Mouse (Mus musculus): ENCODE measurements at regions not wholly inside any gene's neighbourhood (a gene's known extent, or its start where the extent isn't known, plus 50 kb on each side); places are given as distances from the start of the nearest gene placed in this dataset.

- no peaks in the 10 kb centered on the region for H3K4me1 ChIP-seq (ENCODE audit: control insufficient read depth in 1 of 2, insufficient read depth in 2 of 2, low read length in 2 of 2)
- no peaks in the 10 kb centered on the region for H3K79me2 ChIP-seq (ENCODE audit: control insufficient read depth, insufficient read depth, low read length, poor library complexity)
- no peak overlapping the region for H3K4me3 ChIP-seq (ENCODE audit: control insufficient read depth in 1 of 2, insufficient read depth in 1 of 2, low read depth in 2 of 2, low read length in 2 of 2)
- H3K27me3 ChIP-seq (ENCODE audit: control insufficient read depth in 1 of 2, insufficient read depth in 2 of 2, low read length in 2 of 2), result no peaks in the 10 kb centered on the region
- H3K27ac ChIP-seq (ENCODE audit: control insufficient read depth, low read depth, low read length), result no peak overlapping the region
- H3K36me3 ChIP-seq (ENCODE audit: control insufficient read depth in 1 of 2, insufficient read depth in 2 of 2, low read length in 2 of 2), result no peaks in the 10 kb centered on the region
- H3K9me3 ChIP-seq (replicated peaks; ENCODE audit: insufficient read depth, low read length), result no peaks in the 10 kb centered on the region
- TF ChIP-seq RCOR1 (IDR thresholded peaks at IDR 0.05; ENCODE audit: low read depth, low read length) (no peak), CHD2 (IDR thresholded peaks at IDR 0.05; ENCODE audit: low read length) (no peak), EP300 (IDR thresholded peaks at IDR 0.05; ENCODE audit: low read depth in 1 of 2, low read length in 2 of 2) (no peak), MYC (IDR thresholded peaks at IDR 0.05; ENCODE audit: low read depth, low read length) (no peak), MXI1 (IDR thresholded peaks at IDR 0.05; ENCODE audit: low read depth, low read length) (no peak)
- H3K9ac ChIP-seq (ENCODE audit: control insufficient read depth, low read depth, low read length, poor library complexity, severe bottlenecking), result no peak overlapping the region
- DNase-seq (ENCODE audit: low read depth, low spot score), result no peak
These were observed 735.5 kb downstream of the Tmem132b start for GRCm38 (mm10) chr5:126266929-126267609.

DNA sequence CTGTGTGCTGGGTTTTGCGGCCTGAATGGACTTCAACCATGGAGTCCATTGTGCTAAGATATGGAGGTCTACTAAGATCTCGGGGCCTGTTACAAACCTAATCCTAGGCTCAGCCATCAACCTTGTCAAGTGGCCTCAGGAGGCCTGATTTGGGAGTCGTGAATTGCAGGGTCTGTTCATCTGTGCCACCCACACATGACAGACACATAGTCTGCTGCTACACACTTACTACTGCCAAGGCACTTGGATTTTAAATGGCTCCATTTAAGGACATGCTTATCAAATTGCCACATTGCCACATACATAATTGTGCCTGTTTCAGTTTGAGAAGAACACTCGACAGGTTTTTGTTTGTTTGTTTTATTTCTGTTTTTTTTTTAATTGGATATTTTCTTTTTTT lies 737.0 kb downstream of the Tmem132b start:
- no peak overlapping the region for H3K9ac ChIP-seq (ENCODE audit: control insufficient read depth, low read depth, low read length, poor library complexity, severe bottlenecking)
- no peaks in the 10 kb centered on the region for H3K9me3 ChIP-seq (replicated peaks; ENCODE audit: insufficient read depth, low read length)
- no peaks in the 10 kb centered on the region for H3K27me3 ChIP-seq (ENCODE audit: control insufficient read depth in 1 of 2, insufficient read depth in 2 of 2, low read length in 2 of 2)
- no peaks in the 10 kb centered on the region for H3K36me3 ChIP-seq (ENCODE audit: control insufficient read depth in 1 of 2, insufficient read depth in 2 of 2, low read length in 2 of 2)
- no peak for DNase-seq (ENCODE audit: low read depth, low spot score)
- H3K4me3 ChIP-seq (ENCODE audit: control insufficient read depth in 1 of 2, insufficient read depth in 1 of 2, low read depth in 2 of 2, low read length in 2 of 2), result no peak overlapping the region
- H3K79me2 ChIP-seq (ENCODE audit: control insufficient read depth, insufficient read depth, low read length, poor library complexity), result no peaks in the 10 kb centered on the region
- no peaks in the 10 kb centered on the region for H3K4me1 ChIP-seq (ENCODE audit: control insufficient read depth in 1 of 2, insufficient read depth in 2 of 2, low read length in 2 of 2)
- H3K27ac ChIP-seq (ENCODE audit: control insufficient read depth, low read depth, low read length), result no peak overlapping the region
- no peak for TF ChIP-seq MEF2A (IDR thresholded peaks at IDR 0.05; ENCODE audit: extremely low read depth, insufficient replicate concordance, low read depth, low read length, poor library complexity, severe bottlenecking)
- no peak for TF ChIP-seq EP300 (IDR thresholded peaks at IDR 0.05; ENCODE audit: low read depth in 1 of 2, low read length in 2 of 2)
- TF ChIP-seq UBTF (IDR thresholded peaks at IDR 0.05; ENCODE audit: borderline replicate concordance, insufficient read depth, low read depth, low read length), result no peak
- no peak for TF ChIP-seq POLR2AphosphoS5 (IDR thresholded peaks at IDR 0.05; ENCODE audit: borderline replicate concordance, low read depth, low read length)
- no peak for TF ChIP-seq MYC (IDR thresholded peaks at IDR 0.05; ENCODE audit: low read depth, low read length)
- TF ChIP-seq MAX (IDR thresholded peaks at IDR 0.05; ENCODE audit: low read length), result no peak
- TF ChIP-seq ZC3H11A (IDR thresholded peaks at IDR 0.05; ENCODE audit: low read depth, low read length), result no peak

DNA sequence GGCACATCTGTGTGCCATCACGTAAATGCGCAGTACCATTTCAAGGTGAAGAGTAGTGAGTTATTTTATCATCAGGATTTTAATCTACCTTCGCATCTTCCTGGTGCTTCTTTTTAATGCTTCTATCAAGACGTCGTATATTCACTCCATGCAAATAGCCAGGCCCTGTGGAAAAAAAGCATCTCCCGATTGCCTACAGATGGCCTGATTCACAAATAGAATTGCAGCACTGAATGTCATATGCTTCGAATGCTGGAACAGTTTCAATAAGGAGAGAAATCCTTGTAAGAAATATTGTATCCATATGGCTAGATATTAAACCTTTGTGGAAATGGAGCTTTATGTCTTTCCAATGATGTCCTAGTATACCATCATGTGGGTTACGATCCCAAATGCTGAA lies 742.7 kb downstream of the Tmem132b start:
- H3K9ac ChIP-seq (ENCODE audit: control insufficient read depth, low read depth, low read length, poor library complexity, severe bottlenecking), result no peak overlapping the region
- no peak overlapping the region for H3K27ac ChIP-seq (ENCODE audit: control insufficient read depth, low read depth, low read length)
- H3K4me1 ChIP-seq (ENCODE audit: control insufficient read depth in 1 of 2, insufficient read depth in 2 of 2, low read length in 2 of 2), result no peaks in the 10 kb centered on the region
- no peaks in the 10 kb centered on the region for H3K9me3 ChIP-seq (replicated peaks; ENCODE audit: insufficient read depth, low read length)
- no peaks in the 10 kb centered on the region for H3K27me3 ChIP-seq (ENCODE audit: control insufficient read depth in 1 of 2, insufficient read depth in 2 of 2, low read length in 2 of 2)
- no peaks in the 10 kb centered on the region for H3K36me3 ChIP-seq (ENCODE audit: control insufficient read depth in 1 of 2, insufficient read depth in 2 of 2, low read length in 2 of 2)
- H3K79me2 ChIP-seq (ENCODE audit: control insufficient read depth, insufficient read depth, low read length, poor library complexity), result no peaks in the 10 kb centered on the region
- no peak overlapping the region for H3K4me3 ChIP-seq (ENCODE audit: control insufficient read depth in 1 of 2, insufficient read depth in 1 of 2, low read depth in 2 of 2, low read length in 2 of 2)
- no peak for DNase-seq (ENCODE audit: low read depth, low spot score)
- no peak for TF ChIP-seq KAT2A (conservative IDR thresholded peaks at IDR 0.05; ENCODE audit: low read depth, low read length)
- no peak for TF ChIP-seq USF1 (IDR thresholded peaks at IDR 0.05; ENCODE audit: low read depth, low read length)
- no peak for TF ChIP-seq GATA1 (IDR thresholded peaks at IDR 0.05; ENCODE audit: low read depth, low read length)
- no peak for TF ChIP-seq RCOR1 (IDR thresholded peaks at IDR 0.05; ENCODE audit: low read depth, low read length)
- no peak for TF ChIP-seq NRF1 (IDR thresholded peaks at IDR 0.05; ENCODE audit: insufficient read depth, low read depth, low read length, poor library complexity, severe bottlenecking)
- no peak for TF ChIP-seq CHD1 (IDR thresholded peaks at IDR 0.05; ENCODE audit: low read depth, low read length)
- TF ChIP-seq ZNF384 (IDR thresholded peaks at IDR 0.05; ENCODE audit: low read depth, low read length), result no peak
- no peak for TF ChIP-seq HCFC1 (IDR thresholded peaks at IDR 0.05; ENCODE audit: low read depth, low read length)
- no peak for TF ChIP-seq UBTF (IDR thresholded peaks at IDR 0.05; ENCODE audit: borderline replicate concordance, insufficient read depth, low read depth, low read length)
- TF ChIP-seq ZMIZ1 (IDR thresholded peaks at IDR 0.05; ENCODE audit: low read depth, low read length), result no peak
- TF ChIP-seq ZKSCAN1 (IDR thresholded peaks at IDR 0.05; ENCODE audit: low read depth, low read length), result no peak
- no peak for TF ChIP-seq ELF1 (IDR thresholded peaks at IDR 0.05; ENCODE audit: low read depth, low read length)
- TF ChIP-seq TAL1 (IDR thresholded peaks at IDR 0.05; ENCODE audit: low read length), result no peak
- no peak for TF ChIP-seq SIN3A (IDR thresholded peaks at IDR 0.05; ENCODE audit: low read length)
- no peak for TF ChIP-seq USF2 (IDR thresholded peaks at IDR 0.05; ENCODE audit: borderline replicate concordance in 1 of 2, insufficient read depth in 1 of 2, low read depth in 1 of 2, low read length in 2 of 2)
- no peak for TF ChIP-seq BHLHE40 (IDR thresholded peaks at IDR 0.05; ENCODE audit: borderline replicate concordance, low read depth, low read length)
